Mouse (Mus musculus): ENCODE measurements around the gene Btbd3. TPM values are rescaled to one million over a fixed set of nuclear protein-coding genes. Genes with fewer than 3 reads are reported as not detected.
A peak's percentile ranks its signal among the peaks of the same experiment; 100 is the strongest.

Btbd3 gene
- polyA plus RNA-seq, 1 experiment from 2014 or later: 18.8 TPM

- WGBS: 84% methylated on average over 2 of the region's 2 CpGs
- no peak overlapping the region for H3K4me2 ChIP-seq (replicated peaks)
- no peaks in the 10 kb centered on the region for H3K4me1 ChIP-seq
- H3K27me3 ChIP-seq: no peaks in the 10 kb centered on the region
- ATAC-seq (ENCODE audit: low FRiP score, low read depth): no peak
- H3K36me3 ChIP-seq: no peaks in the 10 kb centered on the region
- H3K4me3 ChIP-seq: no peak overlapping the region
- no peak overlapping the region for H3K9ac ChIP-seq (replicated peaks)
- no peaks in the 10 kb centered on the region for H3K9me3 ChIP-seq
- no peak overlapping the region for H3K27ac ChIP-seq (replicated peaks)
Measured at GRCm38 (mm10) chr2:138490688-138491405, 234.5 kb downstream of the Btbd3 start.

- Histone ChIP-seq H3K27ac (replicated peaks) (no peak overlapping the region), H3K27me3 (no peaks in the 10 kb centered on the region), H3K4me3 (no peak overlapping the region), H3K4me2 (replicated peaks) (no peak overlapping the region), H3K9me3 (no peaks in the 10 kb centered on the region), H3K9ac (replicated peaks) (no peak overlapping the region), H3K4me1 (no peaks in the 10 kb centered on the region), H3K36me3 (no peaks in the 10 kb centered on the region)
- ATAC-seq (ENCODE audit: low FRiP score, low read depth): no peak
Measured at GRCm38 (mm10) chr2:138492176-138492575, 235.8 kb downstream of the Btbd3 start.

GRCm38 (mm10) chr2:138503866-138504380 lies 247.6 kb downstream of the Btbd3 start:
- H3K36me3 ChIP-seq: no peaks in the 10 kb centered on the region
- no peak for ATAC-seq (ENCODE audit: low FRiP score, low read depth)
- no peak overlapping the region for H3K4me2 ChIP-seq (replicated peaks)
- H3K9ac ChIP-seq (replicated peaks): no peak overlapping the region
- H3K27ac ChIP-seq (replicated peaks): no peak overlapping the region
- H3K27me3 ChIP-seq: no peaks in the 10 kb centered on the region
- H3K9me3 ChIP-seq: no peaks in the 10 kb centered on the region
- H3K4me3 ChIP-seq: no peak overlapping the region
- WGBS: 87% methylated on average over 12 of the region's 12 CpGs
- H3K4me1 ChIP-seq: no peaks in the 10 kb centered on the region

- Histone ChIP-seq H3K27ac (replicated peaks) (no peak overlapping the region), H3K9ac (replicated peaks) (no peak overlapping the region), H3K4me1 (no peaks in the 10 kb centered on the region), H3K4me3 (no peak overlapping the region), H3K4me2 (replicated peaks) (no peak overlapping the region), H3K27me3 (no peaks in the 10 kb centered on the region), H3K9me3 (no peaks in the 10 kb centered on the region), H3K36me3 (no peaks in the 10 kb centered on the region)
- WGBS: 32% methylated on average over 4 of the region's 4 CpGs
- no peak for ATAC-seq (ENCODE audit: low FRiP score, low read depth)
Measured at GRCm38 (mm10) chr2:138515531-138515930, 259.2 kb downstream of the Btbd3 start.

- Histone ChIP-seq H3K27me3 (no peaks in the 10 kb centered on the region), H3K9ac (replicated peaks) (no peak overlapping the region), H3K9me3 (no peaks in the 10 kb centered on the region), H3K4me3 (no peak overlapping the region), H3K36me3 (no peaks in the 10 kb centered on the region), H3K4me1 (0 out of 2 replicates have a peak, but pooled peaks cover 7% of the 10 kb centered on the region), H3K4me2 (replicated peaks) (no peak overlapping the region), H3K27ac (replicated peaks) (no peak overlapping the region)
- no peak for ATAC-seq (ENCODE audit: low FRiP score, low read depth)
- WGBS: 92% methylated on average over 1 of the region's 1 CpGs
Measured at GRCm38 (mm10) chr2:138528461-138528860, 272.1 kb downstream of the Btbd3 start.

- H3K4me2 ChIP-seq (replicated peaks): no peak overlapping the region
- ATAC-seq (ENCODE audit: low FRiP score, low read depth): peak; percentile 57
- no peaks in the 10 kb centered on the region for H3K27me3 ChIP-seq
- 30% methylated on average over 5 of the region's 5 CpGs for WGBS
- H3K9me3 ChIP-seq: no peaks in the 10 kb centered on the region
- no peaks in the 10 kb centered on the region for H3K36me3 ChIP-seq
- 0 out of 2 replicates have a peak, but pooled peaks cover 7% of the 10 kb centered on the region for H3K4me1 ChIP-seq
- no peak overlapping the region for H3K4me3 ChIP-seq
- no peak overlapping the region; the same call in 1 of the 2 replicates for H3K27ac ChIP-seq (replicated peaks)
- no peak overlapping the region for H3K9ac ChIP-seq (replicated peaks)
Measured at GRCm38 (mm10) chr2:138531160-138531967, 275.0 kb downstream of the Btbd3 start.

GRCm38 (mm10) chr2:138531992-138532391 lies 275.6 kb downstream of the Btbd3 start:
- Histone ChIP-seq H3K4me3 (no peak overlapping the region), H3K9ac (replicated peaks) (no peak overlapping the region), H3K27me3 (no peaks in the 10 kb centered on the region), H3K4me1 (0 out of 2 replicates have a peak, but pooled peaks cover 7% of the 10 kb centered on the region), H3K27ac (replicated peaks) (no peak overlapping the region), H3K4me2 (replicated peaks) (no peak overlapping the region), H3K9me3 (no peaks in the 10 kb centered on the region), H3K36me3 (no peaks in the 10 kb centered on the region)
- ATAC-seq (ENCODE audit: low FRiP score, low read depth): peak; percentile 76
- 18% methylated on average over 4 of the region's 4 CpGs for WGBS

- no peak overlapping the region for H3K27ac ChIP-seq (replicated peaks)
- H3K27me3 ChIP-seq: no peaks in the 10 kb centered on the region
- no peaks in the 10 kb centered on the region for H3K36me3 ChIP-seq
- no peak overlapping the region for H3K9ac ChIP-seq (replicated peaks)
- H3K4me3 ChIP-seq: no peak overlapping the region
- H3K4me2 ChIP-seq (replicated peaks): no peak overlapping the region
- 81% methylated on average over 3 of the region's 3 CpGs for WGBS
- H3K9me3 ChIP-seq: no peaks in the 10 kb centered on the region
- ATAC-seq (ENCODE audit: low FRiP score, low read depth): no peak
- H3K4me1 ChIP-seq: no peaks in the 10 kb centered on the region
Measured at GRCm38 (mm10) chr2:138539655-138540054, 283.3 kb downstream of the Btbd3 start.

- Histone ChIP-seq H3K4me3 (no peak overlapping the region), H3K36me3 (no peaks in the 10 kb centered on the region), H3K27ac (replicated peaks) (no peak overlapping the region), H3K9me3 (no peaks in the 10 kb centered on the region), H3K9ac (replicated peaks) (no peak overlapping the region), H3K4me2 (replicated peaks) (no peak overlapping the region), H3K4me1 (no peaks in the 10 kb centered on the region), H3K27me3 (no peaks in the 10 kb centered on the region)
- 87% methylated on average over 2 of the region's 2 CpGs for WGBS
- ATAC-seq (ENCODE audit: low FRiP score, low read depth): no peak
Measured at GRCm38 (mm10) chr2:138548990-138549389, 292.6 kb downstream of the Btbd3 start.

GRCm38 (mm10) chr2:138551516-138551915 lies 295.2 kb downstream of the Btbd3 start:
- H3K36me3 ChIP-seq: no peaks in the 10 kb centered on the region
- 85% methylated on average over 5 of the region's 5 CpGs for WGBS
- H3K9ac ChIP-seq (replicated peaks): no peak overlapping the region
- H3K9me3 ChIP-seq: no peaks in the 10 kb centered on the region
- no peaks in the 10 kb centered on the region for H3K27me3 ChIP-seq
- no peak overlapping the region for H3K4me2 ChIP-seq (replicated peaks)
- H3K27ac ChIP-seq (replicated peaks): no peak overlapping the region
- ATAC-seq (ENCODE audit: low FRiP score, low read depth): no peak
- no peaks in the 10 kb centered on the region for H3K4me1 ChIP-seq
- H3K4me3 ChIP-seq: no peak overlapping the region

GRCm38 (mm10) chr2:138555106-138555862 lies 298.9 kb downstream of the Btbd3 start:
- H3K36me3 ChIP-seq: no peaks in the 10 kb centered on the region
- no peaks in the 10 kb centered on the region for H3K4me1 ChIP-seq
- 90% methylated on average over 11 of the region's 11 CpGs for WGBS
- no peak overlapping the region for H3K27ac ChIP-seq (replicated peaks)
- no peak overlapping the region for H3K9ac ChIP-seq (replicated peaks)
- no peak overlapping the region for H3K4me2 ChIP-seq (replicated peaks)
- no peaks in the 10 kb centered on the region for H3K9me3 ChIP-seq
- H3K27me3 ChIP-seq: no peaks in the 10 kb centered on the region
- no peak for ATAC-seq (ENCODE audit: low FRiP score, low read depth)
- no peak overlapping the region for H3K4me3 ChIP-seq

- H3K27me3 ChIP-seq: no peaks in the 10 kb centered on the region
- no peak overlapping the region for H3K9ac ChIP-seq (replicated peaks)
- ATAC-seq (ENCODE audit: low FRiP score, low read depth): no peak
Measured at GRCm38 (mm10) chr2:138585930-138586329, 329.6 kb downstream of the Btbd3 start.

More at GRCm38 (mm10) chr2:138585930-138586329, 329.6 kb downstream of the Btbd3 start:
- Histone ChIP-seq H3K9me3 (no peaks in the 10 kb centered on the region), H3K4me2 (replicated peaks) (no peak overlapping the region), H3K4me1 (no peaks in the 10 kb centered on the region), H3K27ac (replicated peaks) (no peak overlapping the region), H3K36me3 (no peaks in the 10 kb centered on the region), H3K4me3 (no peak overlapping the region)
- WGBS: 86% methylated on average over 2 of the region's 2 CpGs
